Mouse (Mus musculus) heart, postnatal 0 days (tissue): ENCODE data around the gene Hpcal1. TPM values are rescaled to one million over a fixed set of nuclear protein-coding genes. Genes with fewer than 3 reads are reported as not detected.

Source experiments
- ATAC-seq: fragments of 200-750 bp; cut with Nextera tagmentation; 2 replicates; pipeline ENCODE4 v1.8.0; 2017; ENCODE audit warnings: low read depth, moderate number of reproducible peaks, moderate library complexity; ENCODE audit not compliant: insufficient read depth
- DNase-seq: peaks from one replicate; pipeline ENCODE4 v3.0.0-alpha.2; 2016; ENCODE audit warnings: low spot score
- H3K27ac ChIP-seq: fragments of 300-500 bp; sonication (generic); 2 replicates; pipeline ENCODE4 v1.5.1; 2014; ENCODE audit warnings: low read depth, mild to moderate bottlenecking
- H3K27me3 ChIP-seq: fragments of 300-500 bp; sonication (generic); 2 replicates; pipeline ENCODE4 v1.6.1; 2014; ENCODE audit warnings: low read length, mixed read lengths; ENCODE audit not compliant: control insufficient read depth, insufficient read depth
- H3K36me3 ChIP-seq: fragments of 300-500 bp; sonication (generic); replicated peaks from 2 replicates; pipeline ENCODE4 v1.6.1; 2014; ENCODE audit warnings: low read length, mixed read lengths; ENCODE audit not compliant: control insufficient read depth, insufficient read depth
- H3K4me1 ChIP-seq: fragments of 300-500 bp; sonication (generic); 2 replicates; pipeline ENCODE4 v1.6.1; 2014; ENCODE audit warnings: antibody characterized with exemption; ENCODE audit not compliant: control insufficient read depth, insufficient read depth
- H3K4me2 ChIP-seq: fragments of 300-500 bp; sonication (generic); 2 replicates; pipeline ENCODE4 v1.6.1; 2014; ENCODE audit warnings: low read depth, mild to moderate bottlenecking, low read length, moderate library complexity
- H3K4me3 ChIP-seq: fragments of 300-500 bp; sonication (generic); 2 replicates; pipeline ENCODE4 v1.5.1; 2014; ENCODE audit warnings: low read depth, low read length
- H3K9ac ChIP-seq: fragments of 300-500 bp; sonication (generic); replicated peaks from 2 replicates; pipeline ENCODE4 v1.6.1; 2014; ENCODE audit warnings: low read depth, low read length, mixed read lengths
- H3K9me3 ChIP-seq: fragments of 300-500 bp; sonication (generic); replicated peaks from 2 replicates; pipeline ENCODE4 v1.6.1; 2016; ENCODE audit warnings: low read length; ENCODE audit not compliant: control insufficient read depth
- CTCF ChIP-seq: IDR thresholded peaks from 2 replicates; pipeline ENCODE4 v1.5.1; 2016; ENCODE audit warnings: antibody characterized with exemption, control low read depth, low read depth
- EP300 ChIP-seq: IDR thresholded peaks from 2 replicates; pipeline ENCODE4 v1.6.1; 2016; ENCODE audit warnings: antibody characterized with exemption, low read depth
- WGBS: fragments of 180-500 bp; shearing (Covaris S2); extraction: QIAGEN DNeasy Blood & Tissue Kit; methylation state at CpG from one replicate; pipeline ENCODE4 v1.1.7; 2014; 5-methylcytosine and 5-hydroxymethylcytosine counted together
- polyA plus RNA-seq: library from polyadenylated mRNA; unstranded; fragments of >200 nt; fragmentation: Nextera tagmentation; extraction: Ambion mirVana; gene quantifications from 2 replicates; pipeline ENCODE4 v1.2.1, GENCODE M21; 2015
- total RNA-seq: library from RNA; depleted of rRNA; stranded (reverse); fragments of >200 nt; gene quantifications from 2 replicates; pipeline ENCODE4 v1.2.3, GENCODE M21; 2014; ENCODE audit warnings: low replicate concordance

Hpcal1 gene
- total and polyA plus RNA-seq, 2 experiments from 2014 or later: 14.8 to 22.5 TPM

- Histone ChIP-seq H3K27ac (no peak overlapping the region), H3K4me3 (no peak overlapping the region), H3K27me3 (no peaks in the 10 kb centered on the region), H3K9ac (no peak overlapping the region), H3K4me1 (peaks cover 18% of the 10 kb centered on the region; the same call in 1 of the 2 replicates), H3K36me3 (no peaks in the 10 kb centered on the region), H3K9me3 (no peaks in the 10 kb centered on the region), H3K4me2 (no peak overlapping the region)
- ATAC-seq (no peak), DNase-seq (no peak)
- 67% methylated on average over 1 of the region's 1 CpGs for WGBS
- no peak for TF ChIP-seq CTCF
- TF ChIP-seq EP300: no peak
These were observed 4.0 kb downstream of the Hpcal1 start for GRCm38 (mm10) chr12:17694589-17695115.

GRCm38 (mm10) chr12:17696395-17696794 is 5.7 kb downstream of the Hpcal1 start:
- DNase-seq (no peak), ATAC-seq (no peak)
- Histone ChIP-seq H3K4me2 (no peak overlapping the region), H3K4me3 (no peak overlapping the region), H3K36me3 (no peaks in the 10 kb centered on the region), H3K27me3 (no peaks in the 10 kb centered on the region), H3K4me1 (peaks cover 16% of the 10 kb centered on the region; the same call in 1 of the 2 replicates), H3K9me3 (no peaks in the 10 kb centered on the region), H3K9ac (no peak overlapping the region), H3K27ac (no peak overlapping the region)
- TF ChIP-seq EP300: no peak
- no peak for TF ChIP-seq CTCF
- WGBS: 73% methylated on average over 7 of the region's 7 CpGs

GRCm38 (mm10) chr12:17698934-17699333 is 8.3 kb downstream of the Hpcal1 start:
- WGBS: 75% methylated on average over 4 of the region's 4 CpGs
- H3K4me1 ChIP-seq: peaks cover 7% of the 10 kb centered on the region; the same call in 1 of the 2 replicates

GRCm38 (mm10) chr12:17699480-17699879 is 8.8 kb downstream of the Hpcal1 start:
- Histone ChIP-seq H3K4me2 (no peak overlapping the region), H3K27ac (no peak overlapping the region)

More at GRCm38 (mm10) chr12:17698934-17699333, 8.3 kb downstream of the Hpcal1 start:
- TF ChIP-seq CTCF (no peak), EP300 (no peak)
- no peak overlapping the region for H3K4me3 ChIP-seq
- H3K27me3 ChIP-seq: no peaks in the 10 kb centered on the region
- H3K4me2 ChIP-seq: no peak overlapping the region
- no peak for ATAC-seq
- no peak for DNase-seq
- H3K9ac ChIP-seq: no peak overlapping the region
- H3K9me3 ChIP-seq: no peaks in the 10 kb centered on the region
- H3K36me3 ChIP-seq: no peaks in the 10 kb centered on the region
- H3K27ac ChIP-seq: no peak overlapping the region

GRCm38 (mm10) chr12:17701131-17701720 is 10.6 kb downstream of the Hpcal1 start:
- 54% methylated on average over 5 of the region's 5 CpGs for whole genome bisulfite sequencing
- H3K4me3 ChIP-seq: no peak overlapping the region
- no peak for DNase-seq
- no peaks in the 10 kb centered on the region for H3K36me3 ChIP-seq
- no peak overlapping the region for H3K4me2 ChIP-seq
- TF ChIP-seq CTCF (no peak), EP300 (no peak)
- no peaks in the 10 kb centered on the region for H3K4me1 ChIP-seq
- H3K27me3 ChIP-seq: no peaks in the 10 kb centered on the region
- no peak overlapping the region for H3K9ac ChIP-seq
- no peaks in the 10 kb centered on the region for H3K9me3 ChIP-seq
- no peak overlapping the region for H3K27ac ChIP-seq
- no peak for ATAC-seq

More at GRCm38 (mm10) chr12:17699480-17699879, 8.8 kb downstream of the Hpcal1 start:
- no peak for DNase-seq
- ATAC-seq: no peak
- TF ChIP-seq CTCF (no peak), EP300 (no peak)
- no peak overlapping the region for H3K9ac ChIP-seq
- H3K4me3 ChIP-seq: no peak overlapping the region
- H3K9me3 ChIP-seq: no peaks in the 10 kb centered on the region
- H3K4me1 ChIP-seq: peaks cover 6% of the 10 kb centered on the region; the same call in 1 of the 2 replicates
- WGBS: 73% methylated on average over 1 of the region's 1 CpGs
- H3K36me3 ChIP-seq: no peaks in the 10 kb centered on the region
- H3K27me3 ChIP-seq: no peaks in the 10 kb centered on the region
